Mouse (Mus musculus) small intestine, adult 2 months (tissue): ENCODE data around the gene Il12b.

ENCODE experiments used
- CTCF ChIP-seq: fragments of 200-500 bp; IDR thresholded peaks from 2 replicates; pipeline ENCODE4 v1.5.1; 2012; ENCODE audit warnings: low read depth, mild to moderate bottlenecking, control low read depth, inconsistent platforms, low read length, moderate library complexity, mixed read lengths; ENCODE audit not compliant: insufficient replicate concordance, insufficient read length; ENCODE audit errors: extremely low read depth
- POLR2A ChIP-seq: fragments of 200-500 bp; IDR thresholded peaks from 2 replicates; pipeline ENCODE4 v1.6.1; 2012; ENCODE audit warnings: low read depth, mild to moderate bottlenecking, control low read depth, inconsistent platforms, low read length, moderate library complexity

- TF ChIP-seq CTCF (no peak), POLR2A (no peak)
Measured at GRCm38 (mm10) chr11:44425626-44426025, 25.8 kb downstream of the Il12b start.
